Mouse (Mus musculus) megakaryocyte progenitor cell, adult 5-6 weeks (primary cell): ENCODE measurements around the gene Hsh2d. TPM values are rescaled to one million over a fixed set of nuclear protein-coding genes. Genes with fewer than 3 reads are reported as not detected.

Experiments
- ATAC-seq: replicated peaks from 2 replicates; pipeline ENCODE4 v1.8.0; 2016; ENCODE audit warnings: mild to moderate bottlenecking, moderate TSS enrichment, inconsistent platforms; ENCODE audit not compliant: poor library complexity
- total RNA-seq, 2 experiments: library from RNA; stranded (forward) in 1 of 2; stranded (reverse) in 1 of 2; fragments of 157-497, 149-512 nt in 1 of 2; fragments of 200-1000 nt in 1 of 2; gene quantifications; 2 replicates each; pipeline versions ENCODE4 v1.2.3 to v1.2.4; 2015 to 2017

The Hsh2d gene
- total RNA-seq, 2 experiments from 2014 or later = 5.9 to 8.7 TPM

- ATAC-seq = no peak
Observed at GRCm38 (mm10) chr8:72242226-72242625, 52.8 kb downstream of the Hsh2d start.

GRCm38 (mm10) chr8:72244610-72245009 lies 55.2 kb downstream of the Hsh2d start:
- ATAC-seq = peak; percentile 7; the same call in 1 of the 2 replicates

Other genes with a start within 250 kb of the Hsh2d start
- 38.2 and 39.2 TPM in 2 replicates for gene Zfp961, start 238.6 kb upstream of the Hsh2d start, total RNA-seq (2015)
- 16.1 and 27.8 TPM in 2 replicates for gene Zfp961, start 238.6 kb upstream of the Hsh2d start, total RNA-seq (2017)
- 6.5 and 10.8 TPM in 2 replicates for gene Cyp4f18, start 180.0 kb upstream of the Hsh2d start, total RNA-seq (2015)
- 2.0 and 5.6 TPM in 2 replicates for gene Cyp4f18, start 180.0 kb upstream of the Hsh2d start, total RNA-seq (2017)
- not detected in 2 replicates for gene Olfr372, start 148.4 kb upstream of the Hsh2d start, total RNA-seq (2015)
- not detected in 2 replicates for gene Olfr372, start 148.4 kb upstream of the Hsh2d start, total RNA-seq (2017)
- gene Olfr373, start 106.5 kb upstream of the Hsh2d start, total RNA-seq (2015) = not detected in 2 replicates
- not detected in 2 replicates for gene Olfr373, start 106.5 kb upstream of the Hsh2d start, total RNA-seq (2017)
- not detected in 2 replicates for gene Olfr374, start 82.6 kb upstream of the Hsh2d start, total RNA-seq (2015)
- gene Olfr374, start 82.6 kb upstream of the Hsh2d start, total RNA-seq (2017) = not detected in 2 replicates
- gene Tpm4, start 54.7 kb upstream of the Hsh2d start, total RNA-seq (2015) = 37.0 and 46.0 TPM in 2 replicates
- 64.2 and 73.9 TPM in 2 replicates for gene Tpm4, start 54.7 kb upstream of the Hsh2d start, total RNA-seq (2017)
- 34.3 and 47.3 TPM in 2 replicates for gene Rab8a, start 28.4 kb upstream of the Hsh2d start, total RNA-seq (2015)
- gene Rab8a, start 28.4 kb upstream of the Hsh2d start, total RNA-seq (2017) = 329 and 425 TPM in 2 replicates
- gene Cib3, start 23.2 kb downstream of the Hsh2d start, total RNA-seq (2015) = not detected in 2 replicates
- gene Cib3, start 23.2 kb downstream of the Hsh2d start, total RNA-seq (2017) = not detected in 2 replicates
- not detected in 2 replicates for gene Gm11034, start 24.0 kb downstream of the Hsh2d start, total RNA-seq (2015)
- not detected in 2 replicates for gene Gm11034, start 24.0 kb downstream of the Hsh2d start, total RNA-seq (2017)
- 40.5 and 44.9 TPM in 2 replicates for gene Fam32a, start 30.1 kb downstream of the Hsh2d start, total RNA-seq (2015)
- 37.5 and 39.1 TPM in 2 replicates for gene Fam32a, start 30.1 kb downstream of the Hsh2d start, total RNA-seq (2017)
- 88.1 and 90.6 TPM in 2 replicates for gene Ap1m1, start 50.4 kb downstream of the Hsh2d start, total RNA-seq (2015)
- gene Ap1m1, start 50.4 kb downstream of the Hsh2d start, total RNA-seq (2017) = 52.4 and 65.4 TPM in 2 replicates
- 58.7 and 76.6 TPM in 2 replicates for gene Gm10282, start 115.6 kb downstream of the Hsh2d start, total RNA-seq (2015)
- gene Gm10282, start 115.6 kb downstream of the Hsh2d start, total RNA-seq (2017) = 68.3 and 86.8 TPM in 2 replicates
- gene Klf2, start 129.4 kb downstream of the Hsh2d start, total RNA-seq (2015) = 10.8 and 21.8 TPM in 2 replicates
- 2.0 and 6.6 TPM in 2 replicates for gene Klf2, start 129.4 kb downstream of the Hsh2d start, total RNA-seq (2017)
- gene Eps15l1, start 231.8 kb downstream of the Hsh2d start, total RNA-seq (2015) = 44.6 and 57.1 TPM in 2 replicates
- gene Eps15l1, start 231.8 kb downstream of the Hsh2d start, total RNA-seq (2017) = 35.2 and 41.4 TPM in 2 replicates